Mouse (Mus musculus) embryonic facial prominence, embryonic 13.5 days (tissue): ENCODE measurements around the gene Opa1. TPM values are rescaled to one million over a fixed set of nuclear protein-coding genes. Genes with fewer than 3 reads are reported as not detected.
A peak's percentile ranks its signal among the peaks of the same experiment; 100 is the strongest.

Experiments used
- ATAC-seq: fragments of 200-750 bp; cut with Nextera tagmentation; 2 replicates; pipeline ENCODE4 v1.8.0; 2017; ENCODE audit warnings: low read depth; ENCODE audit not compliant: insufficient number of reproducible peaks, insufficient read depth, low FRiP score, low TSS enrichment
- H3K27ac ChIP-seq: fragments of 300-500 bp; sonication (generic); 2 replicates; pipeline ENCODE4 v1.5.1; 2015; ENCODE audit warnings: moderate library complexity, mild to moderate bottlenecking, inconsistent platforms
- H3K27me3 ChIP-seq: fragments of 300-500 bp; sonication (generic); 2 replicates; pipeline ENCODE4 v1.6.1; 2015; ENCODE audit warnings: mild to moderate bottlenecking, inconsistent platforms
- H3K36me3 ChIP-seq: fragments of 300-500 bp; sonication (generic); 2 replicates; pipeline ENCODE4 v1.6.1; 2015; ENCODE audit warnings: mild to moderate bottlenecking, inconsistent platforms
- H3K4me1 ChIP-seq: fragments of 300-500 bp; sonication (generic); 2 replicates; pipeline ENCODE4 v1.6.1; 2015; ENCODE audit warnings: inconsistent platforms
- H3K4me2 ChIP-seq: fragments of 300-500 bp; sonication (generic); 2 replicates; pipeline ENCODE4 v1.6.1; 2015; ENCODE audit warnings: moderate library complexity, mild to moderate bottlenecking, inconsistent platforms
- H3K4me3 ChIP-seq: fragments of 300-500 bp; sonication (generic); 2 replicates; pipeline ENCODE4 v1.5.1; 2015; ENCODE audit warnings: mild to moderate bottlenecking, inconsistent platforms
- H3K9ac ChIP-seq: fragments of 300-500 bp; sonication (generic); 2 replicates; pipeline ENCODE4 v1.6.1; 2015; ENCODE audit warnings: mild to moderate bottlenecking, inconsistent platforms
- H3K9me3 ChIP-seq: fragments of 300-500 bp; sonication (generic); 2 replicates; pipeline ENCODE4 v1.6.1; 2016; ENCODE audit warnings: inconsistent platforms
- WGBS: fragments of 180-500 bp; shearing (Covaris S2); methylation state at CpG from one replicate; pipeline ENCODE4 v1.1.7; 2015; ENCODE audit warnings: mixed read lengths; 5-methylcytosine and 5-hydroxymethylcytosine counted together
- polyA plus RNA-seq: library from polyadenylated mRNA; unstranded; fragments of >200 nt; fragmentation: Nextera tagmentation; extraction: Ambion mirVana; gene quantifications from 2 replicates; pipeline ENCODE4 v1.2.1, GENCODE M21; 2015

Gene Opa1
- polyA plus RNA-seq, 1 experiment from 2014 or later = 29.6 TPM

DNA sequence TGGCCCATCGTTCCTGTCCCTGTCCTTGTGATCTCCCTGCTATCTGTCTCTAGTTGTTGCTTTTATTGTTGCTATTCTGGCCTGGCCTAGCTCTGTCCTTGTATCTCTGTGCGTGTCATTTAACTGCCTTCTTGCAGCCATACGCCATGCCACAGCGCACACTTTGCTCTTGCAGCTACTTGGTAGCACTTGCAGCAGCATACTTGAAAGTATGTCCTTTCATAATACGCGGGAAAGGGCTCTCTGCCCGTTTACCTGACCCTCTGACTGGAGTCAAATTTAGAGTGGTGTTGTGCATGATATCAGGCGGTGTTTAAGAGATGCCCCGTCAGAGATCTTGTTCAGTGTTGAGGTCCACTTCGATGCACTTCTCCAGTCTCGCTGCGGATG is 648 bp downstream of the Opa1 start:
- peaks cover under 1% of the 10 kb centered on the region; the same call in 1 of the 2 replicates for H3K36me3 ChIP-seq
- peaks cover 6% of the 10 kb centered on the region for H3K4me1 ChIP-seq
- no peaks in the 10 kb centered on the region for H3K27me3 ChIP-seq
- WGBS = 9% methylated on average over 12 of the region's 12 CpGs
- ATAC-seq = no peak; the same call in 1 of the 2 replicates
- H3K9ac ChIP-seq = peak overlapping the region; percentile 98
- H3K9me3 ChIP-seq = no peaks in the 10 kb centered on the region
- peak overlapping the region; percentile 96 for H3K4me3 ChIP-seq
- H3K4me2 ChIP-seq = peak overlapping the region; percentile 88
- H3K27ac ChIP-seq = no peak overlapping the region

DNA sequence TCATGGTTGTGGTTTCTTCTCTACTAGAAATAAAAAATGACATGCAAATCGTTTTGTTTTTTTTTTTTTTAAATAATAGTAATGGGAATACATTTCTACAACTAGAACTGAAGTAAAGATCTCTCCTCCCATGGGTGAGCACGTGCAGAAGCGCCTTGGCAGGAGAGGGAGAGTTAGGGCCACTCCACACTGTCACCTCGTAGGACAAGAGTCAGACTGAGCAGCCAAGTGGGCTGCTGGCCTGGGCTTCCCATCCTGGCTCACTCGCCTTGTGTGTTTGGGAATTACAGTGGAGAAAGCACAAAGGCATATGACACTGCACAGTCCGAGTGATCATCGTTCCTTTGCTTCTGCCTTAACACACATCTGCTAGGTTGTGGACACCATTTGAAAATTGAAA is 13.0 kb downstream of the Opa1 start:
- Histone ChIP-seq H3K9me3 (no peaks in the 10 kb centered on the region), H3K4me2 (no peak overlapping the region), H3K36me3 (peaks cover 59% of the 10 kb centered on the region), H3K9ac (no peak overlapping the region), H3K27ac (no peak overlapping the region), H3K4me1 (no peaks in the 10 kb centered on the region), H3K4me3 (no peak overlapping the region), H3K27me3 (no peaks in the 10 kb centered on the region)
- WGBS = 80% methylated on average over 7 of the region's 7 CpGs
- no peak for ATAC-seq

DNA sequence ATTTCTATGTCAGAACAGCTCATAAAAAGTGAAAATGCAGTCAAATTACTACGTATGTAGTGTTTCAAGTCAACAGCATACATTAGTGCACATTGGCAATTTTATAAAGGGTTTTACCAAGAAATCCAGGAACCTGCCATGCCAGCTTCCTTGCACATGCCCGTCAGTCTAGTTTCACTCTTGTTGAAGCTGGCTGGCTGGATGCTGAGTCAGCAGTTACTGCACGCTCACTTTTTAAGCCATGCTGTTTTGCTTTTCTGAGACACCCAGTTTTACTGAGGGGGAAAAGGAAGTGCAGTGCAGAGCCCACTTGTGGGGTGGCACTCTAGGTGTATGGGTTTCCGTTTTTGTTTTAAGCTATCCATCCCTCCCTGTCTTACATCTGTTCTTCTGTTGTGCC is 18.0 kb downstream of the Opa1 start:
- no peak overlapping the region for H3K27ac ChIP-seq
- H3K4me1 ChIP-seq = no peaks in the 10 kb centered on the region
- H3K4me3 ChIP-seq = no peak overlapping the region
- no peaks in the 10 kb centered on the region for H3K27me3 ChIP-seq
- no peaks in the 10 kb centered on the region for H3K9me3 ChIP-seq
- no peak overlapping the region for H3K4me2 ChIP-seq
- no peak for ATAC-seq
- peaks cover 39% of the 10 kb centered on the region for H3K36me3 ChIP-seq
- WGBS = 78% methylated on average over 4 of the region's 4 CpGs
- H3K9ac ChIP-seq = no peak overlapping the region

GRCm38 (mm10) chr16:29605546-29605945 is 26.4 kb downstream of the Opa1 start:
- no peak for ATAC-seq
- peaks cover 61% of the 10 kb centered on the region for H3K36me3 ChIP-seq
- no peak overlapping the region for H3K4me3 ChIP-seq
- WGBS = 92% methylated on average over 8 of the region's 8 CpGs
- no peaks in the 10 kb centered on the region for H3K27me3 ChIP-seq
- H3K27ac ChIP-seq = no peak overlapping the region
- H3K4me1 ChIP-seq = no peaks in the 10 kb centered on the region
- no peaks in the 10 kb centered on the region for H3K9me3 ChIP-seq
- H3K4me2 ChIP-seq = no peak overlapping the region
- H3K9ac ChIP-seq = no peak overlapping the region

DNA sequence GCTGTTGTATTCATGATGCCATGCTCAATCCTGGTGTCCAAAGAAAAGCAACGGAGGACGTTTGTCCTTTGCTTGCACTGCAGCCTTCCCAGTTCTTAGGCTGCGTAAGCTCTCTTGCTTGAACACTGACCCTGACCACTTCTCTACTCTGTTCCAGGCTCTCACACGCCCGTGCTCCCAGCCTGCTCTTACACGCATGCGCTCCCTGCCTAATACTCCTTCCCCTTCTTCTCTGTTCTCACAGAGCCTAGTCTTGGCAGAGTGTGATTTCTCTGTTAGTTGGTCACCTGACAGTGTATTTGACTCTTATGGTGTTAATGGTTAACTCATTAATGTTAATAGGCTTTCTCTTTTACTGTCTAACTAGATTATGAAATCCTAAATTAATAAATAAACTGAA is 28.0 kb downstream of the Opa1 start:
- no peak overlapping the region for H3K4me2 ChIP-seq

DNA sequence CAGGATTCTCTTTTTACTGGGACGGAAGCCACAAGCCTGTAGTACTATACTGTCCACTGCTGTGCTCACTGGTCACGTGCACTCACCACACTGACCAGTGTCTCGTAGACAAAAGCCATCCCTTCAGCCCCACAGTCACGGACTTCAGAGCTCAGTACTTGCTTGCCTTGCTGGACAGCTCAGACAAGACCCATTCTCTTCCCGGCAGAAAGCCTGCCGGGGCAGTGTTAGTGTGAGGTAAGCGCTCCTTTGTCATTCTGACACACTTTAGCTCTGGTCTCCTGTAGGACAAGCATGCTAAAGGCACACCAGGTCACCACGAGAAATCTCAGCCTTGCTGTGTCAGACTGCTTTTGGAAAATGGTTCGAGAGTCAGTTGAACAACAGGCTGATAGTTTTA is 35.6 kb downstream of the Opa1 start:
- H3K9me3 ChIP-seq = no peaks in the 10 kb centered on the region
- no peak overlapping the region for H3K4me3 ChIP-seq
- ATAC-seq = no peak
- no peak overlapping the region for H3K27ac ChIP-seq
- no peak overlapping the region for H3K9ac ChIP-seq
- H3K36me3 ChIP-seq = peaks cover 85% of the 10 kb centered on the region
- H3K27me3 ChIP-seq = no peaks in the 10 kb centered on the region
- H3K4me2 ChIP-seq = no peak overlapping the region
- no peaks in the 10 kb centered on the region for H3K4me1 ChIP-seq
- 89% methylated on average over 9 of the region's 9 CpGs for WGBS

More for the DNA sequence above, 28.0 kb downstream of the Opa1 start:
- no peaks in the 10 kb centered on the region for H3K4me1 ChIP-seq
- H3K27ac ChIP-seq = no peak overlapping the region
- peaks cover 71% of the 10 kb centered on the region for H3K36me3 ChIP-seq
- H3K9me3 ChIP-seq = no peaks in the 10 kb centered on the region
- 91% methylated on average over 7 of the region's 7 CpGs for whole genome bisulfite sequencing
- H3K9ac ChIP-seq = no peak overlapping the region
- no peak overlapping the region for H3K4me3 ChIP-seq
- no peak for ATAC-seq
- no peaks in the 10 kb centered on the region for H3K27me3 ChIP-seq

DNA sequence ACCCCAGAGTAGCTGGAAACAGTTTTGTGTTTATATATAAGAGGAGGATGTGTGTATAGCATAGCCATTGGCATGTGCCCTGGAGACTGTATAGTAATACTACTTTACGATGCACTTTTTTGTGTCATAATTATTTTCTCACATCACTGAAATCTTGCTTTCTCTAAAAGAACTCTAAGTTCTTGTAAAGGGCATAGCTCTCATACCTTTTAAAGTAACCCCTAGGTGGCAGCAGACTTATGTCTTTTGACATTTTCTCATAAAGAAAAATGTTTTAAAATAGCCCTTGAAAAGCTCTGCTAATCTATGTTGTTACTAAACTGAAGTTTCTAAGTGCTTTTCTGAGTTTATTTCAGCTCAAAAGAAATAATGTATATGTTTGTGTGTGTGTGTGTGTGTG is 49.9 kb downstream of the Opa1 start:
- 63% methylated on average over 1 of the region's 1 CpGs for WGBS

GRCm38 (mm10) chr16:29635780-29636179 is 56.6 kb downstream of the Opa1 start:
- Histone ChIP-seq H3K27ac (no peak overlapping the region), H3K36me3 (peaks cover 57% of the 10 kb centered on the region), H3K4me2 (no peak overlapping the region), H3K4me3 (no peak overlapping the region), H3K9ac (no peak overlapping the region), H3K4me1 (no peaks in the 10 kb centered on the region), H3K27me3 (no peaks in the 10 kb centered on the region), H3K9me3 (no peaks in the 10 kb centered on the region)
- no peak for ATAC-seq
- WGBS = 27% methylated on average over 4 of the region's 4 CpGs

More for the DNA sequence above, 49.9 kb downstream of the Opa1 start:
- Histone ChIP-seq H3K9ac (no peak overlapping the region), H3K9me3 (no peaks in the 10 kb centered on the region), H3K4me2 (no peak overlapping the region), H3K27ac (no peak overlapping the region), H3K36me3 (peaks cover 66% of the 10 kb centered on the region), H3K4me1 (no peaks in the 10 kb centered on the region), H3K27me3 (no peaks in the 10 kb centered on the region), H3K4me3 (no peak overlapping the region)
- ATAC-seq = no peak

GRCm38 (mm10) chr16:29642376-29642775 is 63.2 kb downstream of the Opa1 start:
- no peaks in the 10 kb centered on the region for H3K4me1 ChIP-seq
- H3K36me3 ChIP-seq = peaks cover 25% of the 10 kb centered on the region
- WGBS = 67% methylated on average over 1 of the region's 1 CpGs
- no peaks in the 10 kb centered on the region for H3K27me3 ChIP-seq
- ATAC-seq = no peak
- no peaks in the 10 kb centered on the region for H3K9me3 ChIP-seq
- H3K4me2 ChIP-seq = no peak overlapping the region
- no peak overlapping the region for H3K9ac ChIP-seq
- no peak overlapping the region for H3K4me3 ChIP-seq
- no peak overlapping the region for H3K27ac ChIP-seq

DNA sequence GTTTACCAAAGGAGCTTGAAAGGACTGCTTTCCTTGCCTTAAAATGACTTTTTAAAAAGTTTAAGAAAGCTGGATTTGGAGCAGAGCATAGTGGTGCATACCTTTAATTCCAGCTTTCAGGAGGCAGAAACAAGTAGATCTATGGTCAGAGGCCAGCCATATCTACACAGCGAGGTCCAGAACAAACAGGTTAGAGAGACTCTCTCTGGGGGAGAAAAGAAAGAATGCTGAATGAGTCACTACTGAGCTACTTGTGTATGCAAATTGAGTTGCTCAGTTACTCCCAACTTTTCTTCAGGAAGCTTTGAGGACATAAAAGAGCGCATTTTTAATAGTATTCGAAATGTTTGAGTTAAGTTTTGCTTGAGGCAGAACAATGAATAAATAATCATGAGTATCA is 65.7 kb downstream of the Opa1 start:
- H3K27ac ChIP-seq = no peak overlapping the region
- 80% methylated on average over 3 of the region's 3 CpGs for WGBS
- ATAC-seq = no peak
- H3K9ac ChIP-seq = no peak overlapping the region
- no peak overlapping the region for H3K4me2 ChIP-seq
- H3K27me3 ChIP-seq = no peaks in the 10 kb centered on the region
- H3K4me1 ChIP-seq = no peaks in the 10 kb centered on the region
- peaks cover 30% of the 10 kb centered on the region for H3K36me3 ChIP-seq
- H3K4me3 ChIP-seq = no peak overlapping the region
- H3K9me3 ChIP-seq = no peaks in the 10 kb centered on the region

DNA sequence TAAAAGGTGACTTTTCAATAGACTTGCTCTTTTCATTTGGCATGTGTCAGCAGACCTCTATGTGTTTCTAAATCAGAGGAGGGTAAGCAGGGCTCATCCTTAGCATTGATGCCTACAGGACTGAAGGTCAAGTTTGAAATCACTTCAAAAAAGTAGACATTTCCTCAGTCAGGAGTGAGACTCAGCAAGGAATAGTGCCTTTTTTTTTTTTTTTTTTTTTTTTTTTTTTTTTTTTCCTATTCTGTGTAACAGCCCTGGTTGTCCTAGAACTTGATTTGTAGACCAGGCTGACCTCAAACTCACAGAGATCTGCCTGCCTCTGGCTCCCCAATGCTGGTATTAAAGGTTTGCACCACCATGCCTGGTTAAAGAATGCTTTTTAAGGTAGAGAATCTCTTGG is 67.1 kb downstream of the Opa1 start:
- Histone ChIP-seq H3K4me3 (no peak overlapping the region), H3K36me3 (peaks cover 30% of the 10 kb centered on the region), H3K4me1 (no peaks in the 10 kb centered on the region), H3K9ac (no peak overlapping the region), H3K4me2 (no peak overlapping the region), H3K27ac (no peak overlapping the region), H3K27me3 (no peaks in the 10 kb centered on the region), H3K9me3 (no peaks in the 10 kb centered on the region)
- no peak for ATAC-seq

- no peak overlapping the region for H3K9ac ChIP-seq
- ATAC-seq = no peak
- H3K9me3 ChIP-seq = no peaks in the 10 kb centered on the region
- peaks cover 17% of the 10 kb centered on the region for H3K4me1 ChIP-seq
- WGBS = 79% methylated on average over 9 of the region's 9 CpGs
- H3K4me2 ChIP-seq = no peak overlapping the region
- H3K4me3 ChIP-seq = no peak overlapping the region
- H3K27ac ChIP-seq = no peak overlapping the region
- H3K27me3 ChIP-seq = no peaks in the 10 kb centered on the region; the same call in 1 of the 2 replicates
- peaks cover 9% of the 10 kb centered on the region; the same call in 1 of the 2 replicates for H3K36me3 ChIP-seq
Measured at GRCm38 (mm10) chr16:29656187-29656825, 77.2 kb downstream of the Opa1 start.
